ENCODE assay signal across 11 mouse cellular contexts in the genomic region with DNA sequence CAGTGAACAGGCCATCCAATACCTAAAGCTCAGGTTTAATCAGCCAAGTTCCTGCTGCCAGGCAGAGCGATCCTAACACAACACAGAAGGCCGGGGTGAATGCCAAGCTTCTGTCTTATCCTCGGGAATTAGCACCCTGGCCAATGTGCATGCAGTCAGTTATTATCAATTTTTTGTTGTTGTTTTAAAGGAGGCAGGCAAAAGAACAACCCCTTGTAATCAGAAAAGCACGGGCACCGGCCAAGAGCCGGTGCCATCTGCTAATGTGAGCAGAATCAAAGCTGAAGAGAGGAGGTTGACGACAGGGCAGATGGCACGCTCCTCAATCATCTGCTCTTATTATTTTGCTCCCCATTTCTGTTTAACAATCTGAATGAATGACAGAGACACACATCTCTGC.
DNase-seq lines count a peak whose midpoint lies in the region; ATAC-seq and TF ChIP-seq lines count a peak whose summit lies in the region.
"Had no signal": no experiment of that assay in that cellular context is flagged by ENCODE, and none has a peak within 500 bp of the region (broad histone marks: within the 10 kb centered on the region; RNA-seq: fewer than 3 reads in every experiment).

No protein-coding gene starts in this region.

- TF ChIP-seq EP300 in heart, postnatal 0 days (IDR thresholded peaks at IDR 0.05; ENCODE audit: low read depth) = 0 out of 2 replicates have a peak, but pooled peaks have one; percentile 36

- no peak overlapping the region for H3K27ac ChIP-seq in heart, postnatal 0 days (ENCODE audit: low read depth)
- H3K27ac ChIP-seq in liver, embryonic 11.5 days (ENCODE audit: low read depth, low read length) = no peak overlapping the region

- peaks cover 3% of the 10 kb centered on the region; the same call in 1 of the 2 replicates for H3K4me1 ChIP-seq in heart, postnatal 0 days (ENCODE audit: control insufficient read depth, insufficient read depth)
- H3K4me1 ChIP-seq in liver, embryonic 11.5 days (replicated peaks; ENCODE audit: control insufficient read depth, insufficient read depth, low read length) = no peaks in the 10 kb centered on the region

- no peak overlapping the region for H3K4me3 ChIP-seq in heart, postnatal 0 days (ENCODE audit: low read depth, low read length)
- no peak overlapping the region for H3K4me3 ChIP-seq in liver, embryonic 11.5 days (ENCODE audit: low read depth, low read length)

- no peaks in the 10 kb centered on the region for H3K36me3 ChIP-seq in heart, postnatal 0 days (replicated peaks; ENCODE audit: control insufficient read depth, insufficient read depth, low read length)
- no peaks in the 10 kb centered on the region for H3K36me3 ChIP-seq in liver, embryonic 11.5 days (ENCODE audit: control insufficient read depth, insufficient read depth, low read length)
- H3K36me3 ChIP-seq: G1E had no signal

- H3K9me3 ChIP-seq in heart, postnatal 0 days (replicated peaks; ENCODE audit: control insufficient read depth, low read length) = no peaks in the 10 kb centered on the region
- no peaks in the 10 kb centered on the region for H3K9me3 ChIP-seq in liver, embryonic 11.5 days (ENCODE audit: control insufficient read depth, low read length)
- H3K9me3 ChIP-seq: G1E had no signal

- H3K9ac ChIP-seq in heart, postnatal 0 days (replicated peaks; ENCODE audit: low read depth, low read length) = no peak overlapping the region
- H3K9ac ChIP-seq in liver, embryonic 11.5 days (ENCODE audit: low read depth, low read length) = no peak overlapping the region

- no peak for TF ChIP-seq CTCF in brain, embryonic 14.5 days (IDR thresholded peaks at IDR 0.05; ENCODE audit: borderline replicate concordance, extremely low read depth, insufficient read depth, insufficient read length)
- TF ChIP-seq CTCF in heart, postnatal 0 days (IDR thresholded peaks at IDR 0.05; ENCODE audit: low read depth) = no peak

- ATAC-seq in heart, postnatal 0 days (ENCODE audit: insufficient read depth, low read depth) = peak; percentile 83
- ATAC-seq in liver, embryonic 11.5 days (replicated peaks; ENCODE audit: low FRiP score) = no peak
- no peak for ATAC-seq in granulocyte monocyte progenitor cell, adult 5-6 weeks (replicated peaks; ENCODE audit: poor library complexity, severe bottlenecking)
- ATAC-seq: inflammation-experienced regulatory T-cells, adult 6 months had no signal

- H3K27me3 ChIP-seq in heart, postnatal 0 days (ENCODE audit: control insufficient read depth, insufficient read depth, low read length) = no peaks in the 10 kb centered on the region
- no peaks in the 10 kb centered on the region for H3K27me3 ChIP-seq in liver, embryonic 11.5 days (replicated peaks; ENCODE audit: control insufficient read depth, insufficient read depth, low read length)

- peak overlapping the region; percentile 13; the same call in 1 of the 2 replicates for H3K4me2 ChIP-seq in heart, postnatal 0 days (ENCODE audit: low read depth, low read length)
- no peak overlapping the region for H3K4me2 ChIP-seq in liver, embryonic 11.5 days

- 23% methylated on average over 8 of the region's 8 CpGs for WGBS in heart, postnatal 0 days
- WGBS in liver, embryonic 11.5 days = 83% methylated on average over 8 of the region's 8 CpGs

- peak; percentile 94 for DNase-seq in brain, embryonic 14.5 days (ENCODE audit: low read depth)
- DNase-seq in cerebellum, adult 18-20 months = peak; percentile 77 to 82
- DNase-seq in heart, postnatal 0 days (ENCODE audit: low spot score) = peak; percentile 55
- DNase-seq in layer of hippocampus, postnatal 10 days (ENCODE audit: low spot score in 2 of 2) = peak; percentile 56 to 73
- no peak for DNase-seq in liver, embryonic 11.5 days (ENCODE audit: low spot score)
- no peak for DNase-seq in lung, postnatal 25 days (ENCODE audit: low spot score)
- DNase-seq: right cerebral cortex, postnatal 14 days; thymus, postnatal 14 days had no signal

- no peak for TF ChIP-seq POLR2A in brain, embryonic 14.5 days (IDR thresholded peaks at IDR 0.05; ENCODE audit: borderline replicate concordance, extremely low read depth, insufficient read depth, insufficient read length, poor library complexity, severe bottlenecking)

Comparison
In these comparisons a context has a peak if more than half of its experiments do, and no peak if none do; other contexts are left out.
1. DNase-seq: peak in brain, embryonic 14.5 days (single experiment), cerebellum, adult 18-20 months (2 of 2), heart, postnatal 0 days (single experiment) and layer of hippocampus, postnatal 10 days (2 of 2); none in liver, embryonic 11.5 days (single experiment) and lung, postnatal 25 days (single experiment).